Mouse (Mus musculus) MEL (cell line): ENCODE results near the gene Gabrg3. TPM values are rescaled to one million over a fixed set of nuclear protein-coding genes. Genes with fewer than 3 reads are reported as not detected.

Source experiments
- DNase-seq: peaks from one replicate; pipeline ENCODE4 v3.0.0; 2011; ENCODE audit warnings: low read depth, low spot score
- H3K27ac ChIP-seq: 2 replicates; pipeline ENCODE4 v1.5.1; 2012; ENCODE audit warnings: low read depth, mild to moderate bottlenecking, control low read depth, low read length, moderate library complexity; ENCODE audit not compliant: control insufficient read depth
- H3K27me3 ChIP-seq, 2 experiments: fragments of 150-350 bp in 1 of 2; sonication (generic) in 1 of 2; 2 replicates each; pipeline ENCODE4 v1.6.1; 2012; ENCODE audit warnings: low read length in 2 of 2, mild to moderate bottlenecking in 2 of 2, improper control_type of control experiment in 1 of 2, moderate library complexity in 1 of 2; ENCODE audit not compliant: insufficient read depth in 2 of 2, control insufficient read depth in 1 of 2
- H3K36me3 ChIP-seq, 2 experiments: 2 replicates each; pipeline ENCODE4 v1.6.1; 2012 to 2014; ENCODE audit warnings: low read length in 2 of 2, improper control_type of control experiment in 1 of 2, inconsistent platforms in 1 of 2, mild to moderate bottlenecking in 1 of 2; ENCODE audit not compliant: insufficient read depth in 2 of 2, control insufficient read depth in 1 of 2
- H3K4me1 ChIP-seq, 2 experiments: fragments of 150-350 bp in 1 of 2; sonication (generic) in 1 of 2; 2 replicates each; pipeline ENCODE4 v1.6.1; 2012; ENCODE audit warnings: low read length in 2 of 2, improper control_type of control experiment in 1 of 2, mild to moderate bottlenecking in 1 of 2; ENCODE audit not compliant: insufficient read depth in 2 of 2, control insufficient read depth in 1 of 2
- H3K4me3 ChIP-seq, 2 experiments: fragments of 150-350 bp in 1 of 2; sonication (generic) in 1 of 2; 2 replicates each; pipeline ENCODE4 v1.5.1; 2012; ENCODE audit warnings: low read depth in 2 of 2, low read length in 2 of 2, mild to moderate bottlenecking in 2 of 2, moderate library complexity in 2 of 2, control low read depth in 1 of 2, improper control_type of control experiment in 1 of 2; ENCODE audit not compliant: control insufficient read depth in 1 of 2, insufficient read depth in 1 of 2
- H3K79me2 ChIP-seq: 2 replicates; pipeline ENCODE4 v1.6.1; 2012; ENCODE audit warnings: mild to moderate bottlenecking, low read length, moderate library complexity; ENCODE audit not compliant: control insufficient read depth, poor library complexity, insufficient read depth
- H3K9ac ChIP-seq: 2 replicates; pipeline ENCODE4 v1.6.1; 2012; ENCODE audit warnings: low read depth, mild to moderate bottlenecking, control low read depth, low read length, moderate library complexity; ENCODE audit not compliant: control insufficient read depth, poor library complexity, severe bottlenecking
- H3K9me3 ChIP-seq: fragments of 150-350 bp; sonication (generic); replicated peaks from 2 replicates; pipeline ENCODE4 v1.6.1; 2012; ENCODE audit warnings: mild to moderate bottlenecking, low read length, improper control_type of control experiment, moderate library complexity; ENCODE audit not compliant: insufficient read depth
- CHD2 ChIP-seq: IDR thresholded peaks from 2 replicates; pipeline ENCODE4 v1.6.1; 2011; ENCODE audit warnings: low read length, improper control_type of control experiment
- CTCF ChIP-seq, 3 experiments: IDR thresholded peaks in 2 of 3; conservative IDR thresholded peaks in 1 of 3; 2 replicates each; pipeline ENCODE4 v1.5.1; 2011 to 2012; ENCODE audit warnings: low read length in 3 of 3, low read depth in 2 of 3, mild to moderate bottlenecking in 2 of 3, improper control_type of control experiment in 1 of 3, inconsistent platforms in 1 of 3, mixed read lengths in 1 of 3, moderate library complexity in 1 of 3; ENCODE audit not compliant: control insufficient read depth in 1 of 3, insufficient read depth in 1 of 3, poor library complexity in 1 of 3, severe bottlenecking in 1 of 3
- ELF1 ChIP-seq: IDR thresholded peaks from 2 replicates; pipeline ENCODE4 v1.6.1; 2014; ENCODE audit warnings: low read depth, mild to moderate bottlenecking, inconsistent platforms, low read length, improper control_type of control experiment, moderate library complexity
- EP300 ChIP-seq, 2 experiments: IDR thresholded peaks; 2 replicates each; pipeline ENCODE4 v1.6.1; 2011; ENCODE audit warnings: improper control_type of control experiment in 2 of 2, low read length in 2 of 2, low read depth in 1 of 2, mild to moderate bottlenecking in 1 of 2
- GABPA ChIP-seq: IDR thresholded peaks from 2 replicates; pipeline ENCODE4 v1.6.1; 2012; ENCODE audit warnings: low read depth, mild to moderate bottlenecking, inconsistent platforms, low read length, improper control_type of control experiment, moderate library complexity
- GATA1 ChIP-seq: IDR thresholded peaks from 2 replicates; pipeline ENCODE4 v1.6.1; 2011; ENCODE audit warnings: low read depth, low read length, improper control_type of control experiment
- HCFC1 ChIP-seq: IDR thresholded peaks from 2 replicates; pipeline ENCODE4 v1.6.1; 2012; ENCODE audit warnings: low read depth, mild to moderate bottlenecking, inconsistent platforms, low read length, improper control_type of control experiment, moderate library complexity
- JUND ChIP-seq: IDR thresholded peaks from 2 replicates; pipeline ENCODE4 v1.6.1; 2011; ENCODE audit warnings: low read depth, mild to moderate bottlenecking, improper control_type of control experiment, low read length
- KAT2A ChIP-seq: conservative IDR thresholded peaks from 2 replicates; pipeline ENCODE4 v1.6.1; 2012; ENCODE audit warnings: low read depth, low read length, improper control_type of control experiment, inconsistent platforms
- MAX ChIP-seq: IDR thresholded peaks from 2 replicates; pipeline ENCODE4 v1.6.1; 2011; ENCODE audit warnings: low read length, improper control_type of control experiment
- MEF2A ChIP-seq: IDR thresholded peaks from 2 replicates; pipeline ENCODE4 v1.6.1; 2014; ENCODE audit warnings: low read depth, mild to moderate bottlenecking, inconsistent platforms, low read length, improper control_type of control experiment; ENCODE audit not compliant: poor library complexity, insufficient replicate concordance, severe bottlenecking; ENCODE audit errors: extremely low read depth
- NELFE ChIP-seq: IDR thresholded peaks from 2 replicates; pipeline ENCODE4 v1.6.1; 2011; ENCODE audit warnings: low read depth, low read length, improper control_type of control experiment
- POLR2AphosphoS2 ChIP-seq: IDR thresholded peaks from 2 replicates; pipeline ENCODE4 v1.6.1; 2011; ENCODE audit warnings: low read length, improper control_type of control experiment
- RCOR1 ChIP-seq: IDR thresholded peaks from 2 replicates; pipeline ENCODE4 v1.6.1; 2012; ENCODE audit warnings: low read depth, mild to moderate bottlenecking, inconsistent platforms, low read length, improper control_type of control experiment
- SMC3 ChIP-seq: IDR thresholded peaks from 2 replicates; pipeline ENCODE4 v1.6.1; 2011; ENCODE audit warnings: low read depth, low read length, improper control_type of control experiment
- UBTF ChIP-seq: IDR thresholded peaks from 2 replicates; pipeline ENCODE4 v1.6.1; 2012; ENCODE audit warnings: low read depth, mild to moderate bottlenecking, inconsistent platforms, low read length, improper control_type of control experiment, moderate library complexity, borderline replicate concordance; ENCODE audit not compliant: insufficient read depth
- USF2 ChIP-seq, 2 experiments: IDR thresholded peaks; 2 replicates each; pipeline ENCODE4 v1.6.1; 2011 to 2012; ENCODE audit warnings: improper control_type of control experiment in 2 of 2, low read length in 2 of 2, borderline replicate concordance in 1 of 2, inconsistent platforms in 1 of 2, low read depth in 1 of 2, mild to moderate bottlenecking in 1 of 2; ENCODE audit not compliant: insufficient read depth in 1 of 2
- ZC3H11A ChIP-seq: IDR thresholded peaks from 2 replicates; pipeline ENCODE4 v1.6.1; 2012; ENCODE audit warnings: low read depth, mild to moderate bottlenecking, inconsistent platforms, low read length, improper control_type of control experiment
- ZKSCAN1 ChIP-seq: IDR thresholded peaks from 2 replicates; pipeline ENCODE4 v1.6.1; 2012; ENCODE audit warnings: low read depth, mild to moderate bottlenecking, inconsistent platforms, low read length, improper control_type of control experiment, moderate library complexity
- ZNF384 ChIP-seq: IDR thresholded peaks from 2 replicates; pipeline ENCODE4 v1.6.1; 2012; ENCODE audit warnings: low read depth, mild to moderate bottlenecking, inconsistent platforms, low read length, improper control_type of control experiment
- polyA plus RNA-seq, 2 experiments: library from polyadenylated mRNA; stranded (reverse) in 1 of 2; unstranded in 1 of 2; fragments of >175 nt in 1 of 2; fragments of >200 nt in 1 of 2; gene quantifications; 2 replicates each; pipeline versions ENCODE4 v1.2.1 to v1.2.4; 2012; ENCODE audit warnings: low replicate concordance in 2 of 2, low read depth in 1 of 2; ENCODE audit not compliant: insufficient read length in 2 of 2, insufficient read depth in 1 of 2, missing spikeins in 1 of 2
- total RNA-seq: library from RNA; depleted of rRNA; stranded (reverse); fragments of 300-350 nt; gene quantifications from 2 replicates; pipeline ENCODE4 v1.2.3, GENCODE M21; 2012

The Gabrg3 gene
- total and polyA plus RNA-seq, 3 experiments, result not detected

- no peaks in the 10 kb centered on the region for H3K36me3 ChIP-seq
- no peak overlapping the region for H3K9ac ChIP-seq
- no peaks in the 10 kb centered on the region for H3K79me2 ChIP-seq
- TF ChIP-seq JUND, result no peak
- TF ChIP-seq ZC3H11A, result no peak
- no peak for TF ChIP-seq CTCF (IDR thresholded peaks at IDR 0.05 in 2 of 3, conservative IDR thresholded peaks at IDR 0.05 in 1 of 3; ENCODE audit: control insufficient read depth in 1 of 3, insufficient read depth in 1 of 3, low read depth in 2 of 3, low read length in 3 of 3, poor library complexity in 1 of 3, severe bottlenecking in 1 of 3)
- no peak for TF ChIP-seq RCOR1
- TF ChIP-seq GABPA, result no peak
- TF ChIP-seq KAT2A, result no peak
- no peak for TF ChIP-seq ZKSCAN1
- TF ChIP-seq NELFE, result no peak
- no peak for TF ChIP-seq MAX
- no peak for TF ChIP-seq ELF1
- TF ChIP-seq UBTF, result no peak
- TF ChIP-seq CHD2, result no peak
- TF ChIP-seq POLR2AphosphoS2, result no peak
- TF ChIP-seq GATA1, result no peak
- no peak for TF ChIP-seq EP300 (IDR thresholded peaks at IDR 0.05; ENCODE audit: low read depth in 1 of 2, low read length in 2 of 2)
- TF ChIP-seq HCFC1, result no peak
- TF ChIP-seq MEF2A, result no peak
- TF ChIP-seq SMC3, result no peak
- H3K27ac ChIP-seq, result no peak overlapping the region
- H3K4me1 ChIP-seq, result no peaks in the 10 kb centered on the region
- no peak for DNase-seq
- H3K4me3 ChIP-seq, result no peak overlapping the region
- H3K27me3 ChIP-seq, result no peaks in the 10 kb centered on the region
- no peaks in the 10 kb centered on the region for H3K9me3 ChIP-seq
Measured at GRCm38 (mm10) chr7:57037861-57038421, 349.0 kb downstream of the Gabrg3 start.

- H3K4me3 ChIP-seq, result no peak overlapping the region
- DNase-seq, result no peak
- H3K9ac ChIP-seq, result no peak overlapping the region
- no peaks in the 10 kb centered on the region for H3K9me3 ChIP-seq
- H3K27ac ChIP-seq, result no peak overlapping the region
- H3K79me2 ChIP-seq, result no peaks in the 10 kb centered on the region
- no peaks in the 10 kb centered on the region for H3K36me3 ChIP-seq
- TF ChIP-seq ZNF384 (no peak), USF2 (IDR thresholded peaks at IDR 0.05; ENCODE audit: borderline replicate concordance in 1 of 2, insufficient read depth in 1 of 2, low read depth in 1 of 2, low read length in 2 of 2) (no peak)
- H3K27me3 ChIP-seq, result no peaks in the 10 kb centered on the region
- H3K4me1 ChIP-seq, result no peaks in the 10 kb centered on the region
Measured at GRCm38 (mm10) chr7:57000585-57001261, 386.3 kb downstream of the Gabrg3 start.
